Mouse (Mus musculus): ENCODE data around the gene Entpd1.
A peak's percentile ranks its signal among the peaks of the same experiment; 100 is the strongest.

Gene Entpd1

GRCm38 (mm10) chr19:40630096-40630495, 17.9 kb downstream of the Entpd1 start:
- DNase-seq, result no peak

GRCm38 (mm10) chr19:40630606-40631005, 18.4 kb downstream of the Entpd1 start:
- DNase-seq, result no peak

- DNase-seq, result no peak
Observed at GRCm38 (mm10) chr19:40632193-40632592, 20.0 kb downstream of the Entpd1 start.

GRCm38 (mm10) chr19:40632668-40633067, 20.5 kb downstream of the Entpd1 start:
- DNase-seq, result no peak

GRCm38 (mm10) chr19:40633144-40633543, 21.0 kb downstream of the Entpd1 start:
- DNase-seq, result no peak

- DNase-seq, result peak; percentile 42
Observed at GRCm38 (mm10) chr19:40637091-40637490, 24.9 kb downstream of the Entpd1 start.

GRCm38 (mm10) chr19:40637601-40638000, 25.4 kb downstream of the Entpd1 start:
- DNase-seq, result no peak

GRCm38 (mm10) chr19:40638582-40638981, 26.4 kb downstream of the Entpd1 start:
- no peak for DNase-seq

- no peak for DNase-seq
Observed at GRCm38 (mm10) chr19:40639729-40640304, 27.7 kb downstream of the Entpd1 start.

GRCm38 (mm10) chr19:40640799-40641198, 28.6 kb downstream of the Entpd1 start:
- no peak for DNase-seq

GRCm38 (mm10) chr19:40643846-40644245, 31.7 kb downstream of the Entpd1 start:
- no peak for DNase-seq

- DNase-seq, result no peak
Observed at GRCm38 (mm10) chr19:40646379-40646778, 34.2 kb downstream of the Entpd1 start.

GRCm38 (mm10) chr19:40647319-40648158, 35.4 kb downstream of the Entpd1 start:
- peak; percentile 51 for DNase-seq

GRCm38 (mm10) chr19:40650090-40650489, 37.9 kb downstream of the Entpd1 start:
- no peak for DNase-seq

- DNase-seq, result no peak
Observed at GRCm38 (mm10) chr19:40656207-40656606, 44.0 kb downstream of the Entpd1 start.

GRCm38 (mm10) chr19:40658281-40658680, 46.1 kb downstream of the Entpd1 start:
- DNase-seq, result no peak

- no peak for DNase-seq
Observed at GRCm38 (mm10) chr19:40658935-40659334, 46.8 kb downstream of the Entpd1 start.

- DNase-seq, result peak; percentile 33
Observed at GRCm38 (mm10) chr19:40659651-40660478, 47.7 kb downstream of the Entpd1 start.

- DNase-seq, result peak; percentile 12
Observed at GRCm38 (mm10) chr19:40660510-40660909, 48.3 kb downstream of the Entpd1 start.

- DNase-seq, result no peak
Observed at GRCm38 (mm10) chr19:40661108-40661507, 48.9 kb downstream of the Entpd1 start.

- DNase-seq, result no peak
Observed at GRCm38 (mm10) chr19:40661874-40662273, 49.7 kb downstream of the Entpd1 start.

- no peak for DNase-seq
Observed at GRCm38 (mm10) chr19:40662727-40663126, 50.6 kb downstream of the Entpd1 start.

GRCm38 (mm10) chr19:40665778-40666177, 53.6 kb downstream of the Entpd1 start:
- no peak for DNase-seq

GRCm38 (mm10) chr19:40667111-40667510, 54.9 kb downstream of the Entpd1 start:
- no peak for DNase-seq
